Mouse (Mus musculus): ENCODE results near the gene Xpa. TPM values are rescaled to one million over a fixed set of nuclear protein-coding genes. Genes with fewer than 3 reads are reported as not detected.

Gene Xpa
- 13.2 and 24.6 TPM in 2 replicates for total RNA-seq (2014; rRNA removed)
- polyA plus RNA-seq (2015; fragmentation: Nextera tagmentation; extraction: Ambion mirVana), result 35.5 and 35.9 TPM in 2 replicates

DNA sequence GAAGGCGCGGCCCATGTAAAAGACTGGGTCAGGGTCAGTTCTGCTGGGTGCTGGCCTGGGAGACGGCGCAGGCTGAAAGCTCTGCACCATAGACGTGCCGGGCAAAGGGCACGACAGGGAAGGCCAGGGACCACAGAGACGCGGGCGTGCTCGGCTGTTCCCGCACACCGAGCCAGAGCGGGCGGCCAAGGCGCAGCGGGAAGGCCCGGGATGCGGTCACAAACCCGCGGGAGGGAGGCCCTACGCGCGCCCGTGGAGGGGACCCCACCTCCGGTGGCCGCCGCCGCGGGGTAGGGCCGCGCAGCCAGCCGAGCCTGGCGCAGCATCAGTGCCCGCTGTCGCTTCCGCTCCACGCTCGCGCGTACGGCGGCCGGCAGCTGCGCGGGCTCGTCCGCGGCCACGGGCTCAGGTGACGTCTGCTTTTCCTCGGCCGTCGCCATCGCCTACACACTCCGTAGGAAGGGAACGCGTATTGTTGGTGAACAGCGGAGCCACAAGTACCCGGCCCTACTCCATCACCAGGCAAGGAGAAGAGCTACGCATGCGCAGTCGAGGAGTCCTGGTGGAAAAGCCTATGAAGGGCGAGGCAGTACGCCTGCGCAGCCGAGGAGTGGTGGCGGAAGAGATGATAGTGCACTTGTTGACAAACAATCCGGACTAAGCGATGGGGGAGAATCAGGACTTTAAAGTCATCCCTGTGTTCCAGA is at the start of gene Xpa:
Gene Xpa (minus strand): TSS at position 531 of the 707 bp plus-strand sequence.
- Histone ChIP-seq H3K36me3 (ENCODE audit: insufficient read depth, low read length) (peaks cover 4% of the 10 kb centered on the region; the same call in 1 of the 2 replicates), H3K4me2 (ENCODE audit: low read depth, low read length, poor library complexity, severe bottlenecking) (peak within 1 kb of the TSS; percentile 88), H3K4me1 (ENCODE audit: insufficient read depth, low read length) (peaks cover 13% of the 10 kb centered on the region), H3K27ac (ENCODE audit: low read depth, low read length) (peak within 1 kb of the TSS; percentile 94), H3K27me3 (ENCODE audit: insufficient read depth, low read length) (peaks cover 9% of the 10 kb centered on the region), H3K9ac (replicated peaks; ENCODE audit: low read length, poor library complexity, severe bottlenecking) (peak within 1 kb of the TSS; percentile 92), H3K4me3 (ENCODE audit: low read depth, low read length) (peak within 1 kb of the TSS; percentile 88), H3K9me3 (ENCODE audit: low read length) (no peaks in the 10 kb centered on the region)
- peak; percentile 25; the same call in 1 of the 2 replicates for TF ChIP-seq CTCF (IDR thresholded peaks at IDR 0.05)
- peak; percentile 99 for DNase-seq (ENCODE audit: low spot score)
- ATAC-seq (ENCODE audit: low FRiP score), result peak; percentile 94
- under 1% methylated on average over 55 of the region's 70 CpGs for WGBS

DNA sequence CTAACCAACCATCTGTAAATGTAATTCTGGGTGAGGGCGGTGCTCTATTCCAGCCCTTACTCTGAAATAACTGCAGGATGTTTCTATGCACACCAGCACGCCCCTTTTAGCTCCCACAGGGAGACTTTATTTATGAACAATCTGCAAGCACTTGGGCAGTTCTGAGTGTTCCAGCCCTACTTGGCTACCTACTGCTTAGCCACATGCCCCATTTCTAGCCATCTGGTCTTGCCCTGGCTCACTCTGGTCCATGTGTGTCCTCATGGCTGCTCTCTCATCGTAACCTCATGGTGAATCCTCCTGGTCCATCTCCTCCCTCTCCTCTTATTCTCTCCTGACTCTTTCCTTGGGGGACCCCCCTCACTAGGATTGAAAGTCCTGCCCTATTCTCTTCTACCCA is 39.8 kb upstream of the Xpa start:
- no peaks in the 10 kb centered on the region for H3K27me3 ChIP-seq (ENCODE audit: insufficient read depth, low read length)

DNA sequence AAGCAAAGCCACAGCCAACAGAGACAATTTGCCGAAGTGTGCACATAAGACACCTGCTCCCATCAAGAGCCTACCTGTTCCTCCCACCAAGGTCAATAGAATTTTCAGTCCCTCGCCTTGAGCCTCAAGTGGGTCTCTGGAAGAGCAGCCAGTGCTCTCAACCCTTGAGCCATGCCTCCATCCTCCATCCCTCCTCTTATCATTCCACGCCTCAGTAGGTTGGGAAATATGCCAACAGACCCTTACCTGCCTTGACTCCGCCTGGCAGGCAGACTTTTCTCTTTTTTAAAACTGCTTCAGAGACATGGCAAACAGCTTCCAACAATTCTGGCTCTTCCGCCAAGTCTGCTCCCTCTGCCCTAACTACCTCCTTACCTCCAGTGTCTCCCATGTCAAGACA is 38.6 kb upstream of the Xpa start:
- no peaks in the 10 kb centered on the region for H3K36me3 ChIP-seq (ENCODE audit: insufficient read depth, low read length)
- H3K4me2 ChIP-seq (ENCODE audit: low read depth, low read length, poor library complexity, severe bottlenecking), result no peak overlapping the region
- WGBS, result 95% methylated on average over 5 of the region's 5 CpGs
- H3K4me1 ChIP-seq (ENCODE audit: insufficient read depth, low read length), result no peaks in the 10 kb centered on the region
- ATAC-seq (ENCODE audit: low FRiP score), result no peak
- H3K27ac ChIP-seq (ENCODE audit: low read depth, low read length), result no peak overlapping the region
- no peak overlapping the region for H3K9ac ChIP-seq (replicated peaks; ENCODE audit: low read length, poor library complexity, severe bottlenecking)
- H3K27me3 ChIP-seq (ENCODE audit: insufficient read depth, low read length), result no peaks in the 10 kb centered on the region
- TF ChIP-seq CTCF (IDR thresholded peaks at IDR 0.05), result no peak
- H3K9me3 ChIP-seq (ENCODE audit: low read length), result no peaks in the 10 kb centered on the region
- DNase-seq (ENCODE audit: low spot score), result no peak
- H3K4me3 ChIP-seq (ENCODE audit: low read depth, low read length), result no peak overlapping the region

More for the DNA sequence above, 39.8 kb upstream of the Xpa start:
- no peaks in the 10 kb centered on the region for H3K36me3 ChIP-seq (ENCODE audit: insufficient read depth, low read length)
- no peak overlapping the region for H3K4me3 ChIP-seq (ENCODE audit: low read depth, low read length)
- no peak for DNase-seq (ENCODE audit: low spot score)
- no peak overlapping the region for H3K27ac ChIP-seq (ENCODE audit: low read depth, low read length)
- no peak for ATAC-seq (ENCODE audit: low FRiP score)
- WGBS, result 94% methylated on average over 3 of the region's 3 CpGs
- no peaks in the 10 kb centered on the region for H3K4me1 ChIP-seq (ENCODE audit: insufficient read depth, low read length)
- no peak for TF ChIP-seq CTCF (IDR thresholded peaks at IDR 0.05)
- H3K9ac ChIP-seq (replicated peaks; ENCODE audit: low read length, poor library complexity, severe bottlenecking), result no peak overlapping the region
- no peaks in the 10 kb centered on the region for H3K9me3 ChIP-seq (ENCODE audit: low read length)
- H3K4me2 ChIP-seq (ENCODE audit: low read depth, low read length, poor library complexity, severe bottlenecking), result no peak overlapping the region

DNA sequence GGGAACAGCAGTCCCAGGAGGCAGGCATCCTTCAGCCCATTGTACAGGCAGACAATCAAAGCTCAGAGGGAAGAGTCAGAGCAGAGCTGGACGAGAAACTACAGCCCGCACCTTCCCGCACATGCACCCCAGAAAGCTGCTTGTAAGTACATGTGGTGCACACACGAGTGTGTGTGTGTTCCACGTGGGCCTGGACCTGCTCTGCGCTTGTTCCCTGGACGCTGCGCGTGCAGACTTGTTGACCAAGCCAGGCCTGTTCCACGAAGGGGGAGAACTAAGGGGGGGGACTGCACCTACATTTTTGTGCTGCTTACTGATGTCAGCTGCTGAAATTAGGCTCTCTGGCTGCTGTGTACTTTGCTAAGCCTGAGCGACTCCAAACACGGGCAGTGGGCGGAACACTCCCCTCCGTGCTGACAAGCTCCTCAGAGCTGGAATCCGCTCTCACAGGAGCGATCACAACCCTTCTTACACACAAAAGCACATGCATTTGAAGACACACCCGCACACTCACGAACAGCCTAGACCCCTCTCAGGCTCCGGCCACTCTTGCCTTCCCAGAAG is 30.9 kb upstream of the Xpa start:
- ATAC-seq (ENCODE audit: low FRiP score) (no peak), DNase-seq (ENCODE audit: low spot score) (no peak)
- WGBS, result 38% methylated on average over 19 of the region's 19 CpGs
- Histone ChIP-seq H3K4me3 (ENCODE audit: low read depth, low read length) (0 out of 2 replicates have a peak overlapping the region, but pooled peaks have one; percentile 1), H3K4me1 (ENCODE audit: insufficient read depth, low read length) (peaks cover 5% of the 10 kb centered on the region; the same call in 1 of the 2 replicates), H3K4me2 (ENCODE audit: low read depth, low read length, poor library complexity, severe bottlenecking) (peak overlapping the region; percentile 15; the same call in 1 of the 2 replicates), H3K27me3 (ENCODE audit: insufficient read depth, low read length) (no peaks in the 10 kb centered on the region), H3K36me3 (ENCODE audit: insufficient read depth, low read length) (no peaks in the 10 kb centered on the region), H3K9ac (replicated peaks; ENCODE audit: low read length, poor library complexity, severe bottlenecking) (no peak overlapping the region), H3K27ac (ENCODE audit: low read depth, low read length) (no peak overlapping the region), H3K9me3 (ENCODE audit: low read length) (no peaks in the 10 kb centered on the region)
- no peak for TF ChIP-seq CTCF (IDR thresholded peaks at IDR 0.05)

DNA sequence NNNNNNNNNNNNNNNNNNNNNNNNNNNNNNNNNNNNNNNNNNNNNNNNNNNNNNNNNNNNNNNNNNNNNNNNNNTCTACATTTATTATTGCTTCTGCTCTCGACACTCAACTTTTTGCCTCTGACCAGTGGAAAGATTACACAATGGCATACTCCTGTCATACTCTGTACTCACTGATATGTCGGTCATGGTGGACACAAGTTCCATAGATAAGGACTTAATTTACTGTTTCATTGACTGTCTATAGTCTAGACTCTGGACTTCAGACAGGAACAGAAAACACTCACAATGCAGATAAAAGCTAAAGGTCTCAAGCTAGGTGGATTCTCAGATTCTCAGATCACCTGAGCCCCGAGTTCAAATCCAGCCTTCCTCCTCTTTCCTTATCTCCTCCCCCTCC is 25.0 kb upstream of the Xpa start:
- ATAC-seq (ENCODE audit: low FRiP score) (no peak), DNase-seq (ENCODE audit: low spot score) (no peak)
- 88% methylated on average over 3 of the region's 3 CpGs for WGBS
- no peaks in the 10 kb centered on the region for H3K9me3 ChIP-seq (ENCODE audit: low read length)
- no peak for TF ChIP-seq CTCF (IDR thresholded peaks at IDR 0.05)
- no peaks in the 10 kb centered on the region for H3K36me3 ChIP-seq (ENCODE audit: insufficient read depth, low read length)
- H3K27me3 ChIP-seq (ENCODE audit: insufficient read depth, low read length), result no peaks in the 10 kb centered on the region
- no peak overlapping the region for H3K27ac ChIP-seq (ENCODE audit: low read depth, low read length)
- no peak overlapping the region for H3K4me3 ChIP-seq (ENCODE audit: low read depth, low read length)
- no peak overlapping the region for H3K4me2 ChIP-seq (ENCODE audit: low read depth, low read length, poor library complexity, severe bottlenecking)
- H3K4me1 ChIP-seq (ENCODE audit: insufficient read depth, low read length), result no peaks in the 10 kb centered on the region
- no peak overlapping the region for H3K9ac ChIP-seq (replicated peaks; ENCODE audit: low read length, poor library complexity, severe bottlenecking)

DNA sequence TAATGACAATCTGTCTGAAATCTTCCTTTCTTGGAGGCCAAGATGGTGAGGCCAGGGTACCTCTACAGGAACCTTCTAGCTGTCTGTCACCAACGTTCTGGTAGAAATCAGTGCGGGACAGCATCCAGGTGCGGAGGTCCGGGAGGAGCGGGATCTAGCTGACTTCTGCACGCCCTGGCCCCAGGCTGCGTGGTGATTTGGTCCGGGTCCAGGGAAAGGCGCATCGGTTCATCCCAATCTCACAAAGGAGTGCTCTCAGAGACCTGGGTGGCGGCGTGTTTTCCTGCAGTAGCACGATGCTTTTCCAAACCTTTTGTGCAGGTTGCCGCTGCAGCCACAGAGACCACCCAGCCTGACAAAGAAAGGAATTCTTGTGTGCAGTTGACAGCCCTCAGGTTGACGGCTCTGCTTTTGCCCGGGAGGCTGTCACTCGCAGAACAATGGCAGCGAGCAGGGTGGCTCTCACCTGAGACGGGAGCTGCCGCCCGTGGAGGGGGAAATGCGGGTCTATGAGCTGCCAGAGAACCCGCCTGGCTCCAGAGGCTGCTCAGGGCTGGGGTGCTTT is 6.5 kb upstream of the Xpa start:
- H3K4me3 ChIP-seq (ENCODE audit: low read depth, low read length), result peak overlapping the region; percentile 43
- WGBS, result 2% methylated on average over 23 of the region's 23 CpGs
- H3K4me2 ChIP-seq (ENCODE audit: low read depth, low read length, poor library complexity, severe bottlenecking), result peak overlapping the region; percentile 63
- peaks cover 9% of the 10 kb centered on the region for H3K27me3 ChIP-seq (ENCODE audit: insufficient read depth, low read length)
- peak overlapping the region; percentile 76 for H3K9ac ChIP-seq (replicated peaks; ENCODE audit: low read length, poor library complexity, severe bottlenecking)
- DNase-seq (ENCODE audit: low spot score), result peak; percentile 28
- no peaks in the 10 kb centered on the region for H3K36me3 ChIP-seq (ENCODE audit: insufficient read depth, low read length)
- peak; percentile 59 for ATAC-seq (ENCODE audit: low FRiP score)
- no peaks in the 10 kb centered on the region for H3K4me1 ChIP-seq (ENCODE audit: insufficient read depth, low read length)
- peak overlapping the region; percentile 93 for H3K27ac ChIP-seq (ENCODE audit: low read depth, low read length)
- TF ChIP-seq CTCF (IDR thresholded peaks at IDR 0.05), result no peak
- H3K9me3 ChIP-seq (ENCODE audit: low read length), result no peaks in the 10 kb centered on the region
